Comparison of ENCODE assay signal across 12 mouse cellular contexts in the genomic region with DNA sequence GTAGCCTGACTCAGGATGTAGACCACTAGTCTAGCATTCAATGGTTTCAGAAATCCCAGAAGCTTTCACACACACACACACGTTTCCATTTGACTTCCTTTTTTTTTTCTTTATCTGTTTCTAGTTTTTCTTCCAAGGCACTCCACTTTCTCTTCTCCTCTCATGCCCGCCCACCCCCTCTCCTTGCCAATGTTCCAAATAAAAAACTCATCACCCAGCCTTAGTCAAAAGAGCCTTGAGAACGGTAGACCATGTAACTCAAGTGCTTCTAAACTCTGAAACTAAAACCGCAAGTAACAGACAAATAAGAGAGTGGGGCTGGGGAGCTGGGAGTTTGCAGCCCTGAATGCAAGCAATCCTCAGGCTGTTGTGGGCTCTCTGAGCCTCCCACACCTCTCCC.
"Had no signal": no experiment of that assay in that cellular context is flagged by ENCODE, and none has a peak within 500 bp of the region (broad histone marks: within the 10 kb centered on the region; RNA-seq: fewer than 3 reads in every experiment).

No protein-coding gene starts in this region.

- DNase-seq: kidney, adult 8-10 months; kidney, postnatal 10 days; kidney, postnatal 36 days; layer of hippocampus, postnatal 36 days; liver, embryonic 13.5 days; lung, adult 2 months; lung, postnatal 14 days; lung, postnatal 4 days; midbrain, embryonic 14.5 days; thymus, adult 2 months; thymus, postnatal 14 days; thymus, postnatal 4 days had no signal
